Mouse (Mus musculus): Measurements from ENCODE around the gene Trim71.

Trim71 gene

DNA sequence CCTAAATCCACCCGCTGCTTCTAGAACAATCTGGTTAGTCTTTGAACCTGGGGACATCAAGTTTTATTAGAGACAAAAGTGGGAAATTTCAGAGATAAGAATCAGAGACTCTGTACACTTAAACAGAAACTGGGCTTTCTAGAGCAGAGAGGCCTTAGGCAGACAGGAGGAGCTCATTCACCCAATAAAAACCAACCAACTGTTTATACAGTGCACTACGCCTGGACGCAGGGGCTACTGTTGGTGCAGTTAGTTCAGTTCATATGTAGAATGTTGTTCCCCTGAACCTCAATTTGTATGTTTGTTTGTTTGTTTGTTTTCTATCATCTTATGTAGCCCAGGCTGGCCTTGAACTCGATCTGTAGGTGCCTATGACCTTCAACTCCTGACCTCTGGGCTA is 77.4 kb downstream of the Trim71 start:
- no peak for DNase-seq (ENCODE audit: low read depth, low spot score)

DNA sequence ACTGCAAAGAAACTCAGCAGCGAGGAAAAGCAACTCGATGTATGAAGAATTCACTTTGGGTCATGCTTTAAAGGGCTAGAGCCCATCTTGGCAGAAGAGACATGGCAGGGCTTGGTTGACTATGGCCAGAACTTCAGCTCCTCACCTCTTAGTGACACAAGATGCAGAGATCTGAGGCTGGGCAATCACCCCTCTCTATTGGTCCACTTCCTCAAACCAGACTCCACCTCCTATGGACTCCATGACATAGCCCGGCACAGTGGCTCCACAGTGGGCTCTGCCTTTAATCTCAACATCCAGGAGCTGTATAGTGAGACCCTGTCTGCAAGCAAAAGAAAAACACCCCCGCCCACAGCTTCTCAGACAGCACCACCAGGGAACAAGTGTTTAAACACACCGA is 79.4 kb downstream of the Trim71 start:
- no peak for DNase-seq (ENCODE audit: low read depth, low spot score)

DNA sequence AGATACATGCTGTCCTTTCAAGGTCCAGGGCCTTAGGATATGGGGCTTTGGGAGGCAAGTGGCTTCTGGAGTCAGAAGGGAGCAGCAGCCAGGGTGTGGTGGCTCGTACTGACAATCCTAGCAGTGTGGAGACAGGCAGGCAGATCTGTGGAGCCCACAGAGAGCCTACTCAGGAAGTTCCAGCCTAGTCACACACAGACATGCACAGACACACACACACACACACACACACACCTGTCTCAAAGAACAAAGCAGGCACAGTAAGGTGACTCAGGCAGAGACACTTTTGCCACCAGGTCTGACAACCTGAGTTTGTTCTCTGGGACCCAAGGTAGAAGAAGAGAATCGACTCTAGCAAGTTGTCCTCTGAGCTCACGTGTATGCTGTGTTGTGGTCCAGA is 83.2 kb downstream of the Trim71 start:
- DNase-seq (ENCODE audit: low read depth, low spot score), result peak; percentile 58

DNA sequence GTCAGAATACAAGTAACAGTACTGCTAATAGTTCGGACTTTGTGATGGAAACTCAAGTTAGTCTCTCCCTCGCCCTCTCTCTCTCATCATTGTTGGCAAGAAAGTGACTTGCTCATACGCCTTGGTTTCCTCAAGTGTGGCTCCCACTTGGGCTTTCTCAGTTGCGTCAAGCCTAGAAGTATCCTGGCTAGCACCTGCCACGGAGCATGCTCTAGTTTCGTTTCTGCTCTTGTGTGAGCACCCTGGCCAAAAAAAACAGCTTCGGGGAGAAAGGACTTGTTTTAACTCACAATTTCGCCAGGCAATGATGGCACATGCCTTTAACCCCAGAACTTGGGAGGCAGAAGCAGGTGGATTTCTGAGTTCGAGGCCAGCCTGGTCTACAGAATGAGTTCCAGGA is 87.2 kb downstream of the Trim71 start:
- no peak for DNase-seq (ENCODE audit: low read depth, low spot score)

DNA sequence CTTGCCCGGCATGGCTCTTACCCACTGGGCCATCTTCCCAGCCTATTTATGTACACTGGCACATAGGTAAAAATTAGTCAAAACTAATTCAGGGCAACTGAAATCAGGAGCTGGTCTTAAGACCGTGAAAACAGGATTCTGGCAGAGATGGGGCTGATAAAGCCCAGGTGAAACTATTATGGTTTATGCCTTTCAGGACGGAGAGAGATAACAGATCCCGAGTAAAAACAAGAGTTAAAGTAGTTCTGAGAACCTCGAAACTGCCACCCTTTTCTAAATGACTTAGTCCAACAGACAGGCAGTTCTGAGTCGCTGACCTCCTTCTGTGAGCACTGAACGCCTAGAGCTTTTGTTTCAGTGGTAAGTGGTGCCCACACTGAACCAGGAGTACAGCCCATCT is 92.3 kb downstream of the Trim71 start:
- no peak for DNase-seq (ENCODE audit: low read depth, low spot score)

DNA sequence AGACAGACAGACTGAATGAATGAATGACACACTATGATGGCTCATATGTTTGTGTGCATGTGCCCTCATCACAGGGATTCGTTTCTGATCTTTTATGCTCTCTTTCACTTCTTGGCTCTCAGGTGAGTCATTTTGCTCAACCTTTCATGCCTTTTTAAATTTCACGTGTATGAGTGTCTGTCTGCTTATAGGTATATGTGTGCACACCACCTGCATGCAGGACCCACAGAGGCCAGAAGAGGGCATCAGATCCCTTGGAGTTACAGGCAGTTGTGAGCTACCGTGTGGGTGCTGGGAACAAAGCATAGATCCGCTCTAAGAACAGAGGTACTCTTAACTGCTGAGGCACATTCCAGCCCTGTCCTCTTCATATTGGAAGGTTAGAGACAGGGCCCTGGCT is 95.5 kb downstream of the Trim71 start:
- DNase-seq (ENCODE audit: low read depth, low spot score), result no peak

DNA sequence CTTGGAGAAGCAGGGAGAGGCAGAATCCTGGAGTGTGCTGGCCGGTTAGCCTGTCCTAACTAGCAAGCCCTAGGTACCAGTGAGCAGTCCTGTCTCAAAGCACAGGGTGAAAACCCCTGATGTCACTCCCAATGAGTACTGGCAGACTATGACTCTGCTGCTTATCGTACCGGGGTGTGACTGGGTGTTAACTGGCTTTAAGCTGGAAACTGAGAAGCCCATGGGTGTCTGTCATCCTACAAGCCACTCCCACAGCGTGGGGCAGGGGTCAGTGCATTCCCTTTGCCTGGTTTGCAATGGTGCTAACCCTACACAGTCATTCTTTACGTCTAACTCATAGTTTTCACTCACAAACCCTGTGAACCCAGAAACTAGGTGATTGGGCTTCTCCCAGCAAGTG is 96.0 kb downstream of the Trim71 start:
- no peak for DNase-seq (ENCODE audit: low read depth, low spot score)

DNA sequence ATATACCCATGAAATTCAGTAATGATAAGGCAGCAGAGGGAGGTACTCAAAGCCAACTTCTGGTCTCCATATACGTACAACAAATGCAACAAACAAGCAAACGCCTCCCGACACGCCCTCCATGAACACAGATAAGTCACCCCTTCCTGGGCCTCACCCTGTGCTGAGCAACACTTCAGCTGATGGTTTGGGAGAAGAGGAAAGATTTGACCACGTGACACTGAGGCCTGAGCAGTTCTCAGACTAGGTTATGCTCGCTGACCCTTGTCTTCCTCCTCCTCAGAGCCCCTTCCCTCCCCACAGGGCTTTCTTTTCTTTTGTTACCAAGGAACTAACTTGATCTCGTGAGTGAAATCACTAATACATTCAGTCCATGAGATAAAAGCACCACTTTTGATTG is 97.3 kb downstream of the Trim71 start:
- DNase-seq (ENCODE audit: low read depth, low spot score), result no peak

DNA sequence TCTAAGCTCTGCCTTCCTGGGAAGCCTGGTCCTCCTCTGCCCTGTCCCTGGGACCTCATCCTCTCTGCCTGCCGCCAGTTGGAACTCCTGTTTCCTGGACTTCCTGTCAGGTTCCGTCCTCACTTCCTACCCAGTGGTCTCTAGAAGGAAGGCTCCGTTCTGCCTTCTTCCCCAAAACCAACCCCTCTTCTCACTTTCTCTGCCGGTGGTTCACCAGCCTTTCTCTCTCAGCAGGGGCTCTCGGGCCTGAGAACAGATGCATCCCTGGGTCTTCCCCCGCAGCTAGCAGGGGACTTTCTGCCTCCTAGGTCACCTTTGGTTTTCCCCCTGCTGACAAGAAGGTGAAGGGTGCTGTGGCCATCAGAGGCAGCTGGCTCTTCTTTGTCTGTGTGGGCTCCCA is 98.7 kb downstream of the Trim71 start:
- no peak for DNase-seq (ENCODE audit: low read depth, low spot score)

GRCm38 (mm10) chr9:114462569-114462968 is 101.6 kb downstream of the Trim71 start:
- DNase-seq (ENCODE audit: low read depth, low spot score), result peak; percentile 40

- DNase-seq (ENCODE audit: low read depth, low spot score), result no peak
These were observed 105.7 kb downstream of the Trim71 start for GRCm38 (mm10) chr9:114458436-114458835.

Data from CD4-positive, CD25-positive, alpha-beta regulatory T cell, adult 2 months (primary cell).